Mouse (Mus musculus) forebrain, embryonic 14.5 days (tissue): ENCODE data around the gene Slc12a8. TPM values are rescaled to one million over a fixed set of nuclear protein-coding genes. Genes with fewer than 3 reads are reported as not detected.

ENCODE experiments used
- ATAC-seq: fragments of 200-750 bp; cut with Nextera tagmentation; 2 replicates; pipeline ENCODE4 v1.8.0; 2017; ENCODE audit warnings: mild to moderate bottlenecking, moderate library complexity
- DNase-seq: peaks from one replicate; pipeline ENCODE4 v3.0.0-alpha.2; 2015; ENCODE audit warnings: low spot score
- H3K27ac ChIP-seq: fragments of 300-500 bp; sonication (generic); 2 replicates; pipeline ENCODE4 v1.5.1; 2014; ENCODE audit warnings: low read depth, mild to moderate bottlenecking, control low read depth, low read length, moderate library complexity
- H3K27me3 ChIP-seq: fragments of 300-500 bp; sonication (generic); replicated peaks from 2 replicates; pipeline ENCODE4 v1.6.1; 2014; ENCODE audit warnings: low read length, control low read depth, mixed read lengths; ENCODE audit not compliant: control insufficient read depth, insufficient read depth
- H3K36me3 ChIP-seq: fragments of 300-500 bp; sonication (generic); 2 replicates; pipeline ENCODE4 v1.6.1; 2014; ENCODE audit warnings: low read length, control low read depth; ENCODE audit not compliant: control insufficient read depth, insufficient read depth
- H3K4me1 ChIP-seq: fragments of 300-500 bp; sonication (generic); 2 replicates; pipeline ENCODE4 v1.6.1; 2014; ENCODE audit warnings: antibody characterized with exemption, low read length, control low read depth; ENCODE audit not compliant: control insufficient read depth, insufficient read depth
- H3K4me2 ChIP-seq: fragments of 300-500 bp; sonication (generic); 2 replicates; pipeline ENCODE4 v1.6.1; 2014; ENCODE audit warnings: mild to moderate bottlenecking, control low read depth, low read length
- H3K4me3 ChIP-seq: fragments of 300-500 bp; sonication (generic); 2 replicates; pipeline ENCODE4 v1.5.1; 2014; ENCODE audit warnings: low read depth, low read length, control low read depth
- H3K9ac ChIP-seq: fragments of 300-500 bp; sonication (generic); 2 replicates; pipeline ENCODE4 v1.6.1; 2014; ENCODE audit warnings: mild to moderate bottlenecking, low read length, control low read depth, moderate library complexity
- H3K9me3 ChIP-seq: fragments of 300-500 bp; sonication (generic); replicated peaks from 2 replicates; pipeline ENCODE4 v1.6.1; 2016; ENCODE audit warnings: low read length, control low read depth, mixed read lengths; ENCODE audit not compliant: control insufficient read depth
- WGBS: fragments of 180-500 bp; shearing (Covaris S2); extraction: QIAGEN DNeasy Blood & Tissue Kit; methylation state at CpG from one replicate; pipeline ENCODE4 v1.1.7; 2014; 5-methylcytosine and 5-hydroxymethylcytosine counted together
- polyA plus RNA-seq: library from polyadenylated mRNA; unstranded; fragments of >200 nt; fragmentation: Nextera tagmentation; extraction: Ambion mirVana; gene quantifications from 2 replicates; pipeline ENCODE4 v1.2.1, GENCODE M21; 2014

Gene Slc12a8
- polyA plus RNA-seq, 1 experiment from 2014 or later = 0.67 TPM

- Histone ChIP-seq H3K4me2 (no peak overlapping the region), H3K4me1 (no peaks in the 10 kb centered on the region), H3K9ac (no peak overlapping the region), H3K27ac (no peak overlapping the region), H3K4me3 (no peak overlapping the region), H3K36me3 (no peaks in the 10 kb centered on the region), H3K9me3 (no peaks in the 10 kb centered on the region), H3K27me3 (no peaks in the 10 kb centered on the region)
- DNase-seq = no peak
- 93% methylated on average over 7 of the region's 7 CpGs for WGBS
- ATAC-seq = no peak
Observed at GRCm38 (mm10) chr16:33573703-33574102, 56.6 kb downstream of the Slc12a8 start.

GRCm38 (mm10) chr16:33575728-33576127 is 58.6 kb downstream of the Slc12a8 start:
- Histone ChIP-seq H3K4me3 (no peak overlapping the region), H3K27ac (no peak overlapping the region), H3K4me1 (peaks cover 3% of the 10 kb centered on the region; the same call in 1 of the 2 replicates), H3K9me3 (no peaks in the 10 kb centered on the region), H3K36me3 (no peaks in the 10 kb centered on the region), H3K9ac (no peak overlapping the region), H3K27me3 (no peaks in the 10 kb centered on the region), H3K4me2 (no peak overlapping the region)
- WGBS = 86% methylated on average over 6 of the region's 6 CpGs
- no peak for DNase-seq
- ATAC-seq = no peak

DNA sequence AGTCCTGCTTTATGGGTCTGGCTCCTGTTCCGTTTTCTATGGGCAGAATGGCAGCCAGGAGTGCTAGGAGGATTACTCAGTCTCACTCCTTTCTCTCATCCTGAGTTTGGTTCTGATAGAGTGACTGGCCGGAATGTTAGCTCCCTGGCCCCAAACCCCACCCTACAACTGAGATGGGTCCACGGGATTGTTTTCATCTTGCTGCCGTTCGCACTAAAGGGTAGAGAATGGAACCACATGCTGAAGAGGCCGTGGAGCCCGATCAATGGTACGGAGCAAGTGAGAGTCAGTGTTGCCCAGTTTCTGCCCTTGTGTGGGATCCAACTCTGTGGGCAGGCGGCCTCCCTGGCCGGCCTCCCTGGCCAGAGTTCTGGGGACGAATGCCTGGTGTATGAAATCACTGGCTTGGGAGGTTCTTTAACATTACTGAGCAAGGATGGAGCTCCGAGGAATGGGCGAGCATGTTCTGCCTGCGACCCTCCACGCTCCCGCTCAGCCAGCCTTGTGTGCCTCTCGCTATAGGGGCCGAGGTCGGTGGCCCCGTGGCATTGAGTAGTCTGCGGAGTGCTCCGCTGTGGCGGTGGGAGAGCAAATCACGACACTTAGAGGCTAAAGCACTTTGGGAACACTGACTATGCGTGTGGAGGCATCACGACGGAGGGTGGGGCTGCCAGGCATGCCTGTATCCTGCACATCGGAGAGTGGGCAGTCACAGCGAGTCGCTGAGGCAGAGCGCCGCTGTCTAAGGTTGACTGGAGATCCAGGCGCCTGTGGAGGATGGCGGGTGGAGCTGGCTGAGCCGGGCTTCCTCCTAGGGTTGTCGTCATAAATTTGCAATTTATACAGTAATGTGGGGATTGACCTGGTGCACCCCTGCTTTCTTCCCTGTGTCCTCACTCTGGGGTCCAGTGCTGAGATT is 59.4 kb downstream of the Slc12a8 start:
- Histone ChIP-seq H3K36me3 (no peaks in the 10 kb centered on the region), H3K27me3 (no peaks in the 10 kb centered on the region), H3K27ac (no peak overlapping the region), H3K9ac (no peak overlapping the region), H3K4me2 (no peak overlapping the region), H3K9me3 (no peaks in the 10 kb centered on the region), H3K4me3 (no peak overlapping the region), H3K4me1 (peaks cover 5% of the 10 kb centered on the region; the same call in 1 of the 2 replicates)
- no peak for ATAC-seq
- WGBS = 83% methylated on average over 36 of the region's 36 CpGs
- DNase-seq = no peak

DNA sequence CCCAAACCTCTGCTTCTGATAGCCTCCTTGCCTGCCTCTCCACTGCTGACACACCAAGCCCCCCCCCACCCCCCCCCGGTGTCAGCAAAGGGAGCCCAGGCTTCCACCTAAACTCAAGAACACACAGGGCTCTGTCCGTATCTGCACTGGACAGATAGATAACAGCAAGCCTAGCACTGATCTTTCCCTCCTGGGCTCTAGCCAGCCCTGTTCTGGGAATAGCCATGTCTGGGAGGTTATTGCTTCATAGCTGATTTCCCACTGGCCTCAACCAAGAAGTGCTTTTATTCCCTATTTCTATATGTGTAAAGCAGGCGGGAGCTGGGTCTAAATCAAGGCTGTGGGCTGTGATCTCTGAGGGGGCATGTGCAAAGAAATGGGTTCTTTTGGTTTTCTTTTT is 61.3 kb downstream of the Slc12a8 start:
- no peak overlapping the region for H3K27ac ChIP-seq
- no peaks in the 10 kb centered on the region for H3K36me3 ChIP-seq
- no peaks in the 10 kb centered on the region for H3K27me3 ChIP-seq
- no peak for ATAC-seq
- 87% methylated on average over 3 of the region's 3 CpGs for WGBS
- peaks cover 6% of the 10 kb centered on the region for H3K4me1 ChIP-seq
- no peaks in the 10 kb centered on the region for H3K9me3 ChIP-seq
- no peak for DNase-seq
- no peak overlapping the region for H3K9ac ChIP-seq
- H3K4me2 ChIP-seq = no peak overlapping the region
- no peak overlapping the region for H3K4me3 ChIP-seq

GRCm38 (mm10) chr16:33580331-33580730 is 63.2 kb downstream of the Slc12a8 start:
- 86% methylated on average over 2 of the region's 2 CpGs for WGBS
- peaks cover 22% of the 10 kb centered on the region for H3K4me1 ChIP-seq

GRCm38 (mm10) chr16:33580736-33581241 is 63.7 kb downstream of the Slc12a8 start:
- no peaks in the 10 kb centered on the region for H3K9me3 ChIP-seq
- H3K27ac ChIP-seq = no peak overlapping the region
- H3K4me1 ChIP-seq = peaks cover 22% of the 10 kb centered on the region
- H3K27me3 ChIP-seq = no peaks in the 10 kb centered on the region
- ATAC-seq = peak; percentile 13; the same call in 1 of the 2 replicates
- H3K4me3 ChIP-seq = no peak overlapping the region
- no peak overlapping the region for H3K4me2 ChIP-seq
- H3K9ac ChIP-seq = 0 out of 2 replicates have a peak overlapping the region, but pooled peaks have one; percentile 5
- DNase-seq = peak; percentile 58
- no peaks in the 10 kb centered on the region for H3K36me3 ChIP-seq

More at GRCm38 (mm10) chr16:33580331-33580730, 63.2 kb downstream of the Slc12a8 start:
- no peak for DNase-seq
- Histone ChIP-seq H3K4me2 (no peak overlapping the region), H3K36me3 (no peaks in the 10 kb centered on the region), H3K9me3 (no peaks in the 10 kb centered on the region), H3K4me3 (no peak overlapping the region), H3K27me3 (no peaks in the 10 kb centered on the region), H3K27ac (no peak overlapping the region), H3K9ac (0 out of 2 replicates have a peak overlapping the region, but pooled peaks have one; percentile 5)
- ATAC-seq = no peak

DNA sequence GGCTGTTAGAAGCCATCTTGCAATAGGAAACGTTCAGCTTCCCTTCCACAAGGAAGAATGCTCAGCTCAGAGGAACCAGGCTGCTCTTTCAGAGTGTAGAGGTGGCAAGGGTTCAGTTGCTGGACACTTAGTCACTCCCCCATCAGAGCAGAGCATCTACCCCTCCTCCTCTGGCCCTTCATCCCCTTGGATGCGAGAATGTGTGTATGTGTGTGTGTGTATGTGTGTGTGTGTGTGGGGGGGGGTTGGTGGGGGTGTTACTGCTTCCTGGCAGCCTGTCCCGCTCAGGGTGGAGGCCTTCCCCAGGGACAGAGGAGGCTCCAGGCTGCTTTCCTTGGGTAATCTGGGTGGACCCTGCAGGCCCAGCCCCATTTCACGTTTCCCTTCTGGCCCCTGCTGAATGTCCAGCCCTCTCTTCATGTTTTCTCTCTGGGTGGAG is 64.6 kb downstream of the Slc12a8 start:
- WGBS = 76% methylated on average over 4 of the region's 4 CpGs
- no peak for ATAC-seq
- no peak for DNase-seq
- Histone ChIP-seq H3K36me3 (no peaks in the 10 kb centered on the region), H3K27ac (no peak overlapping the region), H3K9me3 (no peaks in the 10 kb centered on the region), H3K9ac (no peak overlapping the region), H3K4me2 (no peak overlapping the region), H3K27me3 (no peaks in the 10 kb centered on the region), H3K4me3 (no peak overlapping the region), H3K4me1 (peaks cover 22% of the 10 kb centered on the region)

- no peak overlapping the region for H3K4me2 ChIP-seq
- no peaks in the 10 kb centered on the region for H3K9me3 ChIP-seq
- no peaks in the 10 kb centered on the region for H3K27me3 ChIP-seq
- WGBS = 96% methylated on average over 8 of the region's 8 CpGs
- no peak overlapping the region for H3K27ac ChIP-seq
- H3K9ac ChIP-seq = no peak overlapping the region
- DNase-seq (no peak), ATAC-seq (no peak)
- peaks cover 22% of the 10 kb centered on the region for H3K4me1 ChIP-seq
- no peak overlapping the region for H3K4me3 ChIP-seq
- no peaks in the 10 kb centered on the region for H3K36me3 ChIP-seq
Observed at GRCm38 (mm10) chr16:33582495-33582894, 65.4 kb downstream of the Slc12a8 start.

DNA sequence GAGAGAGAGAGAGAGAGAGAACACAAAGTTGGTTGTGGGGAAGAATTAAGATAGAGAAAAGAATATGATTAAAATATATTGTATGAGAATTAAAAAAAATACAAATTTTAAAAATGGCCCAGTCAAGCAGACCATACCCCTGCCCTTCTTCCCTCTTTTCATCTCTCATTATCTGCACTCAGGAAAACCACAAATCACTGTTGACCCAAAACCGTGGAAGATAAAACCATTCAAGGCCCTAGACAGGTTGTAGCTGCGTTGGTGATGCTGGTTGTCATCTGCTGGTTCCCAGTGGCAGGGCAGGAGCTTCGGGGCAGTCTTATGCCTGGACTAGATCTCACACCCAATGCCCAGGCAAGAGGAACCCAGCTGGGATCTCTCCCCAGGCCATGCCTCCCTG is 66.2 kb downstream of the Slc12a8 start:
- H3K4me2 ChIP-seq = no peak overlapping the region
- H3K9me3 ChIP-seq = no peaks in the 10 kb centered on the region
- no peak overlapping the region for H3K4me3 ChIP-seq
- 0 out of 2 replicates have a peak overlapping the region, but pooled peaks have one; percentile 3 for H3K9ac ChIP-seq
- peaks cover 22% of the 10 kb centered on the region for H3K4me1 ChIP-seq
- H3K27me3 ChIP-seq = no peaks in the 10 kb centered on the region
- WGBS = 70% methylated on average over 3 of the region's 3 CpGs
- no peaks in the 10 kb centered on the region for H3K36me3 ChIP-seq
- ATAC-seq (no peak), DNase-seq (no peak)
- H3K27ac ChIP-seq = peak overlapping the region; percentile 73
